Mouse (Mus musculus) thymus, postnatal 10 days (tissue): ENCODE results near the gene Tom1l2.

Source experiments
- DNase-seq, 2 experiments: peaks; one replicate each; pipeline ENCODE4 v3.0.0; 2021; ENCODE audit warnings: low spot score in 2 of 2

Tom1l2 gene

GRCm38 (mm10) chr11:60306834-60307233, 45.9 kb downstream of the Tom1l2 start:
- peak; percentile 54 to 74 for DNase-seq

GRCm38 (mm10) chr11:60305611-60306010, 47.1 kb downstream of the Tom1l2 start:
- no peak for DNase-seq

- DNase-seq, result no peak
Observed at GRCm38 (mm10) chr11:60303497-60303896, 49.2 kb downstream of the Tom1l2 start.

GRCm38 (mm10) chr11:60302354-60303083, 50.2 kb downstream of the Tom1l2 start:
- DNase-seq, result peak; percentile 56 to 58

GRCm38 (mm10) chr11:60301588-60302208, 51.0 kb downstream of the Tom1l2 start:
- no peak for DNase-seq

- no peak for DNase-seq
Observed at GRCm38 (mm10) chr11:60300318-60300717, 52.4 kb downstream of the Tom1l2 start.

GRCm38 (mm10) chr11:60297772-60298171, 54.9 kb downstream of the Tom1l2 start:
- no peak for DNase-seq

- no peak for DNase-seq
Observed at GRCm38 (mm10) chr11:60294630-60295313, 57.9 kb downstream of the Tom1l2 start.

GRCm38 (mm10) chr11:60293683-60294629, 58.7 kb downstream of the Tom1l2 start:
- no peak for DNase-seq

GRCm38 (mm10) chr11:60292718-60293117, 60.0 kb downstream of the Tom1l2 start:
- DNase-seq, result peak; percentile 57 to 70

GRCm38 (mm10) chr11:60288980-60289379, 63.7 kb downstream of the Tom1l2 start:
- DNase-seq, result no peak

- DNase-seq, result no peak
Observed at GRCm38 (mm10) chr11:60286311-60286710, 66.4 kb downstream of the Tom1l2 start.

- no peak for DNase-seq
Observed at GRCm38 (mm10) chr11:60280429-60281414, 72.0 kb downstream of the Tom1l2 start.

GRCm38 (mm10) chr11:60279483-60279882, 73.2 kb downstream of the Tom1l2 start:
- no peak for DNase-seq

- no peak for DNase-seq
Observed at GRCm38 (mm10) chr11:60277771-60278170, 74.9 kb downstream of the Tom1l2 start.

GRCm38 (mm10) chr11:60277164-60277740, 75.5 kb downstream of the Tom1l2 start:
- DNase-seq, result no peak

- DNase-seq, result no peak
Observed at GRCm38 (mm10) chr11:60276408-60277093, 76.2 kb downstream of the Tom1l2 start.

- no peak for DNase-seq
Observed at GRCm38 (mm10) chr11:60273273-60273805, 79.4 kb downstream of the Tom1l2 start.

- DNase-seq, result no peak
Observed at GRCm38 (mm10) chr11:60268563-60268962, 84.1 kb downstream of the Tom1l2 start.
